23 mouse cellular contexts compared by ENCODE assay signal in the genomic region with DNA sequence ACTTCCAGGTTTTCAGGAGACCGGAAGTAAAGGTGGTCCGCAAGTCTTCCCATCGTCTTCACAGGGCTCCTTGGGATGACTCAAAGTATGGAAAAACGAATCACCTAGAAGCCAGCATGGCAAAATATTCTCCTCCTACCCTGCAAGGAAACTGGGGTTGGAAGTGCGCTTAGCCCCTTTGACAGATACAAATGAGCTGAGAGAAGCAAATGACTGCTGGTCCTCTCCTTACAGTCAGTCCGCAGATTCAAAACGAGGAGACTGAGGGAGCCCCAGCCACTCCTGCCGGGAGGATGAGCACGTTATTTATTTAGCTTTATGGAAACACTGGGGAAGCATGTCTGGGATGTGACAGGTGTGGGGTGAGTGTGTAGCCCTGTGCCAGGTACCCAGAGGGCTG.
DNase-seq lines count a peak whose midpoint lies in the region; ATAC-seq and TF ChIP-seq lines count a peak whose summit lies in the region.
"Had no signal": no experiment of that assay in that cellular context is flagged by ENCODE, and none has a peak within 500 bp of the region (broad histone marks: within the 10 kb centered on the region; RNA-seq: fewer than 3 reads in every experiment).

No protein-coding gene starts in this region.

- no peak overlapping the region for H3K9ac ChIP-seq in lung, embryonic 14.5 days
- no peak overlapping the region for H3K9ac ChIP-seq in lung, postnatal 0 days (replicated peaks; ENCODE audit: low read depth)
- H3K9ac ChIP-seq: forebrain, embryonic 13.5 days; heart, embryonic 13.5 days; hindbrain, embryonic 14.5 days had no signal

- H3K4me2 ChIP-seq in lung, embryonic 14.5 days = peak overlapping the region; percentile 46
- 0 out of 2 replicates have a peak overlapping the region, but pooled peaks have one; percentile 11 for H3K4me2 ChIP-seq in lung, postnatal 0 days (replicated peaks; ENCODE audit: low read depth, low read length)
- H3K4me2 ChIP-seq: forebrain, embryonic 13.5 days; heart, embryonic 13.5 days; hindbrain, embryonic 14.5 days had no signal

- no peak for TF ChIP-seq EP300 in lung, postnatal 0 days (IDR thresholded peaks at IDR 0.05)

- peaks cover 3% of the 10 kb centered on the region; the same call in 1 of the 2 replicates for H3K4me1 ChIP-seq in lung, embryonic 14.5 days (ENCODE audit: insufficient read depth)
- peaks cover 4% of the 10 kb centered on the region; the same call in 1 of the 2 replicates for H3K4me1 ChIP-seq in lung, postnatal 0 days (ENCODE audit: insufficient read depth, low read depth, low read length)
- H3K4me1 ChIP-seq: forebrain, embryonic 13.5 days had no signal

- DNase-seq in lung, embryonic 14.5 days = peak; percentile 83
- no peak for DNase-seq in lung, postnatal 25 days (ENCODE audit: low spot score)
- DNase-seq in lung, postnatal 0 days (ENCODE audit: low spot score) = no peak
- no peak for DNase-seq in lung, adult 18-20 months
- peak; percentile 12 for DNase-seq in lung, postnatal 36 days
- DNase-seq: adrenal gland, adult 2 months; adrenal gland, postnatal 14 days; cerebellum, adult 11 months; cerebellum, adult 9-10 months; cerebellum, postnatal 14 days; gastrocnemius, postnatal 10 days; gastrocnemius, postnatal 36 days; heart, adult 2 months; heart, postnatal 14 days; heart, postnatal 4 days had no signal

- no peak for TF ChIP-seq CTCF in lung, embryonic 14.5 days (IDR thresholded peaks at IDR 0.05; ENCODE audit: low read depth)
- no peak for TF ChIP-seq CTCF in lung, postnatal 0 days (IDR thresholded peaks at IDR 0.05)

- no peak overlapping the region for H3K4me3 ChIP-seq in lung, embryonic 14.5 days (ENCODE audit: low read depth, low read length)
- H3K4me3 ChIP-seq in lung, postnatal 0 days (ENCODE audit: low read depth, low read length) = no peak overlapping the region
- H3K4me3 ChIP-seq: forebrain, embryonic 10.5 days; forebrain, embryonic 13.5 days; heart, adult 2 months; heart, embryonic 10.5 days; heart, embryonic 13.5 days had no signal

- H3K36me3 ChIP-seq in lung, embryonic 14.5 days (ENCODE audit: insufficient read depth) = no peaks in the 10 kb centered on the region
- H3K36me3 ChIP-seq in lung, postnatal 0 days (ENCODE audit: insufficient read depth, low read length) = no peaks in the 10 kb centered on the region
- H3K36me3 ChIP-seq: forebrain, embryonic 10.5 days; heart, embryonic 10.5 days had no signal

- WGBS in lung, embryonic 14.5 days = 26% methylated on average over 9 of the region's 9 CpGs
- 42% methylated on average over 9 of the region's 9 CpGs for WGBS in lung, postnatal 0 days

- peak; percentile 50 for ATAC-seq in lung, embryonic 14.5 days (ENCODE audit: insufficient read depth)
- ATAC-seq in lung, postnatal 0 days = no peak
- no peak for ATAC-seq in megakaryocyte progenitor cell, adult 5-6 weeks (replicated peaks; ENCODE audit: poor library complexity)
- ATAC-seq: CD4-positive, CD25-positive, alpha-beta regulatory T cell, adult 4 months; forebrain, embryonic 13.5 days; forebrain, embryonic 16.5 days had no signal

- H3K27me3 ChIP-seq in lung, embryonic 14.5 days (ENCODE audit: insufficient read depth, low read length) = no peaks in the 10 kb centered on the region
- H3K27me3 ChIP-seq in lung, postnatal 0 days (replicated peaks; ENCODE audit: insufficient read depth, low read length) = no peaks in the 10 kb centered on the region
- H3K27me3 ChIP-seq: forebrain, embryonic 13.5 days; heart, embryonic 13.5 days had no signal

- no peaks in the 10 kb centered on the region for H3K9me3 ChIP-seq in lung, embryonic 14.5 days (ENCODE audit: low read depth, low read length)
- H3K9me3 ChIP-seq in lung, postnatal 0 days (ENCODE audit: low read length) = no peaks in the 10 kb centered on the region
- H3K9me3 ChIP-seq: forebrain, embryonic 10.5 days; forebrain, embryonic 13.5 days; heart, embryonic 10.5 days; heart, embryonic 13.5 days had no signal

- no peak overlapping the region for H3K27ac ChIP-seq in lung, embryonic 14.5 days (ENCODE audit: low read depth)
- no peak overlapping the region for H3K27ac ChIP-seq in lung, postnatal 0 days (ENCODE audit: low read length)
- H3K27ac ChIP-seq: forebrain, embryonic 10.5 days; forebrain, embryonic 13.5 days; heart, adult 2 months; heart, embryonic 10.5 days; heart, embryonic 13.5 days; hindbrain, embryonic 14.5 days had no signal

Comparison
In these comparisons a context has a peak if more than half of its experiments do, and no peak if none do; other contexts are left out.
1. DNase-seq: peak in lung, embryonic 14.5 days (single experiment) and lung, postnatal 36 days (single experiment); none in lung, postnatal 25 days (single experiment), lung, postnatal 0 days (single experiment) and lung, adult 18-20 months (0 of 2).